Mouse (Mus musculus): ENCODE measurements at regions not wholly inside any gene's neighbourhood (a gene's known extent, or its start where the extent isn't known, plus 50 kb on each side); places are given as distances from the start of the nearest gene placed in this dataset.

- no peak overlapping the region for H3K4me3 ChIP-seq (ENCODE audit: low read depth, low read length)
- no peak overlapping the region for H3K9ac ChIP-seq (ENCODE audit: low read depth, poor library complexity, severe bottlenecking)
- no peaks in the 10 kb centered on the region for H3K36me3 ChIP-seq (ENCODE audit: control insufficient read depth, insufficient read depth, low read length, poor library complexity, severe bottlenecking)
- H3K27ac ChIP-seq (ENCODE audit: insufficient read depth, low read length): no peak overlapping the region
- no peaks in the 10 kb centered on the region for H3K4me1 ChIP-seq (ENCODE audit: control insufficient read depth, insufficient read depth, low read length)
- no peaks in the 10 kb centered on the region for H3K9me3 ChIP-seq (replicated peaks; ENCODE audit: control insufficient read depth, insufficient read depth, low read length, poor library complexity, severe bottlenecking)
- H3K27me3 ChIP-seq (ENCODE audit: control insufficient read depth, insufficient read depth, low read length, poor library complexity, severe bottlenecking): no peaks in the 10 kb centered on the region
- no peak for TF ChIP-seq POLR2A (IDR thresholded peaks at IDR 0.05; ENCODE audit: insufficient read depth, low read length)
These were observed 186.3 kb upstream of the Cldn34b3 start for GRCm38 (mm10) chrX:76077781-76078180.

- H3K4me3 ChIP-seq (ENCODE audit: low read depth, low read length): no peak overlapping the region
- H3K27ac ChIP-seq (ENCODE audit: insufficient read depth, low read length): no peak overlapping the region
- TF ChIP-seq CTCF (IDR thresholded peaks at IDR 0.05; ENCODE audit: low read depth, low read length) (no peak), POLR2A (IDR thresholded peaks at IDR 0.05; ENCODE audit: insufficient read depth, low read length) (no peak), EP300 (IDR thresholded peaks at IDR 0.05; ENCODE audit: insufficient read depth, low read depth, low read length) (no peak)
- H3K9ac ChIP-seq (ENCODE audit: low read depth, poor library complexity, severe bottlenecking): no peak overlapping the region
- no peaks in the 10 kb centered on the region for H3K4me1 ChIP-seq (ENCODE audit: control insufficient read depth, insufficient read depth, low read length)
- H3K27me3 ChIP-seq (ENCODE audit: control insufficient read depth, insufficient read depth, low read length, poor library complexity, severe bottlenecking): no peaks in the 10 kb centered on the region
- no peaks in the 10 kb centered on the region for H3K9me3 ChIP-seq (replicated peaks; ENCODE audit: control insufficient read depth, insufficient read depth, low read length, poor library complexity, severe bottlenecking)
- no peaks in the 10 kb centered on the region for H3K36me3 ChIP-seq (ENCODE audit: control insufficient read depth, insufficient read depth, low read length, poor library complexity, severe bottlenecking)
These were observed 181.4 kb upstream of the Cldn34b3 start for GRCm38 (mm10) chrX:76082670-76083069.

DNA sequence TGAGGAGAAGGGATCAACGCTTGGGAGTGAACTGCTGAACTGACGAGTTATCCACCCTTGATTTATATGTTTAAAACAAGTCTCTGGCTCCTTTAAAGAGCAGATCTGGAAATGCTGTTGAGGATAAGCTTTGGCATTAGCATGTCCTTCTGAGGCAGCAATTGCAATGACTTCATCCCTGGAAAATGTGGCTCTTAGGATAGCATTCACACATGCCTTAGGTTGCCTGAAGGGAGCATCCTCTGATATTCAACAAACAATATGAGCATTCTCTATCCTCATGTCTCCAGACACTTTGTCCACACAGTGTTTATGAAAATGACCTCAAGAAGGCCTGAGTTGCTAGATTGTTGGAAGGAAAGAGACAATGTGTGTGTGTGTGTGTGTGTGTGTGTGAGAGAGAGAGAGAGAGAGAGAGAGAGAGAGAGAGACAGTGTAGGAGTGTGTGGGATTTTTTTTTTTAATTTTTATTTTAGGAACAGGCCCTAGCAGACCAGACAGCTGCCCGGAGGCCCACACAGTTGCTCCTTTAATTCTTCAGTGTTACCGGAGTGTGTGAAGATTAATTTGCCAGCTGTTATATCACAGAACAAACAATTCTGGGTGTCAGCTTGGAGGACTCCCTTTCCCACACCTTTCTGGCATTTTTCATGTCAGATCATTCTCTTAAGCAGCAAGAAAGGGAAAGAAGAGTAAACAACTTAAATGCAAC, 153.2 kb upstream of the Cldn34b3 start:
- no peaks in the 10 kb centered on the region for H3K36me3 ChIP-seq (ENCODE audit: control insufficient read depth, insufficient read depth, low read length, poor library complexity, severe bottlenecking)

DNA sequence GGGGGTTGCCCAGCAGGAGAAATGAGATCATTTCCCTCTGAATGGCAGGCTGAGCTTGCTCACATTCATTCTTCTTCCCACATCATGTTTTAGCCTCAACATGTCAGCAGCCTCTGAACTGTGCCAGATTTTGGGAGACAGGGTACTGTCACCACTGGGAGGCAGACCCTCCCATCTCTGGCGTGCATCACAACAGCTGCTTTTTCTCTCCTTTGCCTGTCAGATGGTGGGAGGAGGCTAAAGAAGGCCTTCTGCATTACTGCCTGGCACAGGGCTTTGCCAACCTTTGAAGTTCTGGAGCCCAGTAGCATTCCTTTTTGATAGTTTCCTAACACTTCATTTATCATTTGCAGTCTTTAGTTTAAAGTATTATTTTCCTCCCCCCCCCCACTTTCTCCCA, 148.0 kb upstream of the Cldn34b3 start:
- H3K4me1 ChIP-seq (ENCODE audit: control insufficient read depth, insufficient read depth, low read length): no peaks in the 10 kb centered on the region

More for the DNA sequence above, 153.2 kb upstream of the Cldn34b3 start:
- Histone ChIP-seq H3K27ac (ENCODE audit: insufficient read depth, low read length) (no peak overlapping the region), H3K4me3 (ENCODE audit: low read depth, low read length) (no peak overlapping the region), H3K9ac (ENCODE audit: low read depth, poor library complexity, severe bottlenecking) (no peak overlapping the region), H3K27me3 (ENCODE audit: control insufficient read depth, insufficient read depth, low read length, poor library complexity, severe bottlenecking) (no peaks in the 10 kb centered on the region), H3K4me1 (ENCODE audit: control insufficient read depth, insufficient read depth, low read length) (no peaks in the 10 kb centered on the region), H3K9me3 (replicated peaks; ENCODE audit: control insufficient read depth, insufficient read depth, low read length, poor library complexity, severe bottlenecking) (no peaks in the 10 kb centered on the region)
- TF ChIP-seq EP300 (IDR thresholded peaks at IDR 0.05; ENCODE audit: insufficient read depth, low read depth, low read length) (no peak), CTCF (IDR thresholded peaks at IDR 0.05; ENCODE audit: low read depth, low read length) (no peak)

GRCm38 (mm10) chrX:76116562-76116961, 147.5 kb upstream of the Cldn34b3 start:
- no peaks in the 10 kb centered on the region for H3K4me1 ChIP-seq (ENCODE audit: control insufficient read depth, insufficient read depth, low read length)
- no peak for TF ChIP-seq EP300 (IDR thresholded peaks at IDR 0.05; ENCODE audit: insufficient read depth, low read depth, low read length)
- TF ChIP-seq CTCF (IDR thresholded peaks at IDR 0.05; ENCODE audit: low read depth, low read length): no peak
- TF ChIP-seq POLR2A (IDR thresholded peaks at IDR 0.05; ENCODE audit: insufficient read depth, low read length): no peak
- H3K27me3 ChIP-seq (ENCODE audit: control insufficient read depth, insufficient read depth, low read length, poor library complexity, severe bottlenecking): no peaks in the 10 kb centered on the region
- no peak overlapping the region for H3K27ac ChIP-seq (ENCODE audit: insufficient read depth, low read length)
- H3K36me3 ChIP-seq (ENCODE audit: control insufficient read depth, insufficient read depth, low read length, poor library complexity, severe bottlenecking): no peaks in the 10 kb centered on the region
- no peak overlapping the region for H3K4me3 ChIP-seq (ENCODE audit: low read depth, low read length)
- H3K9me3 ChIP-seq (replicated peaks; ENCODE audit: control insufficient read depth, insufficient read depth, low read length, poor library complexity, severe bottlenecking): no peaks in the 10 kb centered on the region
- H3K9ac ChIP-seq (ENCODE audit: low read depth, poor library complexity, severe bottlenecking): no peak overlapping the region

More for the DNA sequence above, 148.0 kb upstream of the Cldn34b3 start:
- Histone ChIP-seq H3K36me3 (ENCODE audit: control insufficient read depth, insufficient read depth, low read length, poor library complexity, severe bottlenecking) (no peaks in the 10 kb centered on the region), H3K9ac (ENCODE audit: low read depth, poor library complexity, severe bottlenecking) (no peak overlapping the region), H3K9me3 (replicated peaks; ENCODE audit: control insufficient read depth, insufficient read depth, low read length, poor library complexity, severe bottlenecking) (no peaks in the 10 kb centered on the region), H3K4me3 (ENCODE audit: low read depth, low read length) (no peak overlapping the region), H3K27me3 (ENCODE audit: control insufficient read depth, insufficient read depth, low read length, poor library complexity, severe bottlenecking) (no peaks in the 10 kb centered on the region), H3K27ac (ENCODE audit: insufficient read depth, low read length) (no peak overlapping the region)
- TF ChIP-seq POLR2A (IDR thresholded peaks at IDR 0.05; ENCODE audit: insufficient read depth, low read length) (no peak), EP300 (IDR thresholded peaks at IDR 0.05; ENCODE audit: insufficient read depth, low read depth, low read length) (no peak), CTCF (IDR thresholded peaks at IDR 0.05; ENCODE audit: low read depth, low read length) (no peak)

DNA sequence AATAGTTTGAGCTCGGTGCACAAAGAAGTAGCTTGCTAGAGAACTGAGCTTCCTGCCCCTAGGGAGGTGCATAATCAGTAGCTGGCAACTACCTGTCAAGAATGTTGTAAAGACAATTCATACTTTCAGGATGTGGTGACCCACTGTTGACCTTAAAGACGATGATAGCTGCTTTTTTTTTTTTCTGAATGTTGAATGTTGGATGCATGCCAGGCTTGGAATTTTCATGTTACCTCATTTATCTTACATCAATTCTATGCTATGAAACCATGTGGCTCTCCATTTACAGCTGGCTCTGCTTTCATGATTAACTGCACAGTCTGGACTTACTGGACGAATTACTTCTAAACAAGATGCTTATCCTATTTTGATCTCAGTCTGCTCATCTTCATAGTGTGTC, 143.2 kb upstream of the Cldn34b3 start:
- TF ChIP-seq EP300 (IDR thresholded peaks at IDR 0.05; ENCODE audit: insufficient read depth, low read depth, low read length) (no peak), POLR2A (IDR thresholded peaks at IDR 0.05; ENCODE audit: insufficient read depth, low read length) (no peak), CTCF (IDR thresholded peaks at IDR 0.05; ENCODE audit: low read depth, low read length) (no peak)
- Histone ChIP-seq H3K36me3 (ENCODE audit: control insufficient read depth, insufficient read depth, low read length, poor library complexity, severe bottlenecking) (no peaks in the 10 kb centered on the region), H3K4me3 (ENCODE audit: low read depth, low read length) (no peak overlapping the region), H3K27me3 (ENCODE audit: control insufficient read depth, insufficient read depth, low read length, poor library complexity, severe bottlenecking) (no peaks in the 10 kb centered on the region), H3K9me3 (replicated peaks; ENCODE audit: control insufficient read depth, insufficient read depth, low read length, poor library complexity, severe bottlenecking) (no peaks in the 10 kb centered on the region), H3K9ac (ENCODE audit: low read depth, poor library complexity, severe bottlenecking) (no peak overlapping the region), H3K4me1 (ENCODE audit: control insufficient read depth, insufficient read depth, low read length) (no peaks in the 10 kb centered on the region), H3K27ac (ENCODE audit: insufficient read depth, low read length) (no peak overlapping the region)

All from ES-Bruce4 (cell line).